Mouse (Mus musculus): ENCODE data around the gene App.

- no peak for TF ChIP-seq USF1 (IDR thresholded peaks at IDR 0.05; ENCODE audit: low read depth)
- no peak for TF ChIP-seq CTCF (IDR thresholded peaks at IDR 0.05; ENCODE audit: control insufficient read depth, insufficient read depth, insufficient read length)
- TF ChIP-seq CEBPB (IDR thresholded peaks at IDR 0.05; ENCODE audit: low read depth), result no peak
- TF ChIP-seq MAX (IDR thresholded peaks at IDR 0.05), result no peak
- no peak for TF ChIP-seq MYOG (IDR thresholded peaks at IDR 0.05; ENCODE audit: control insufficient read depth, extremely low read depth, insufficient read length)
- TF ChIP-seq FOSL1 (IDR thresholded peaks at IDR 0.05; ENCODE audit: insufficient read depth, low read length, poor library complexity, severe bottlenecking), result no peak
- no peak for TF ChIP-seq MYOD1 (IDR thresholded peaks at IDR 0.05; ENCODE audit: control insufficient read depth, insufficient read length, low read depth)
Measured at GRCm38 (mm10) chr16:85086303-85086702, 87.3 kb downstream of the App start.

Measured in C2C12 (cell line).